Mouse (Mus musculus): Measurements from ENCODE around the gene Tbc1d16. TPM values are rescaled to one million over a fixed set of nuclear protein-coding genes. Genes with fewer than 3 reads are reported as not detected.
A peak's percentile ranks its signal among the peaks of the same experiment; 100 is the strongest.
"Not testable (repeated sequence)": the region's sequence is repeated elsewhere in the genome, so short reads cannot be mapped to it uniquely, and the experiment has no call there.

Tbc1d16 gene
- total RNA-seq (2021): 10 to 100 TPM; 66.3 to 67.2 TPM

DNA sequence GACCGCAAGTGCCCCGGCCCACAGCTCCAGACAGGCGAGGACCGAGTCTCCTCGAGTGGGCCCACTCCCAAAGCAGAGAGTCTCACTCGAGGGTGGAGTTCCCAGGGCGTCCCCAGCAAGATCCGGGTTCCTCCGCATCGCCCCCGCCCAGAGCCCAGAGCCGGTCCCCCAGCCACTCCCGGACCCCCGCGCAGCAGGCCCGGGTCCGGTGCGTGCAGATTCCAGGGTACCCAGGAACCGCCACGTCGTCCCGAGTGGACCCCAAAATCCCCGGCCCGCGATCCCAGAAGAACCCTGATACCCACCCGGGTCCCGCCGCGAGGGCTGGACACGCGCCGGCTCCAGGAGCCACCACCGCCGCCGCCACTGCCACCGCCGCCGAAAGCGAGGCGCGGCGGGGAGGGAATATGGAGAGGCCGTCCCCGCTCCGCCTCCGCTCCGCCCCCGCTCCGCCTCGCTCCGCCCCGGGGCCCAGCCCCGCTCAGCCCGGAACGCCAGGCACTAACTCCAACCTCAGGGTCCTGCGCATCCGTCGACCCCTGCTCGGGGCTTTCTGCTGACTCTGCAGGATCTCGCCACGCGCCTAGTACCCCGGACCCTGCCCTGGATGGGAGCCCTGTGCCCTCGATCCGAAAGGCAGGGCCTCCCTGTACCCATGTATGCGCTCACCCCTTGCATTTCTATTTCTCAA is at the start of gene Tbc1d16, which contains the start of gene Ccdc40:
Gene Tbc1d16, minus strand, starts transcription at position 409 of the 691 bp plus-strand sequence.
Gene Ccdc40, plus strand, starts transcription at position 482 of the 691 bp plus-strand sequence.
- intact Hi-C loops (cut with DNase I): no loop called here

DNA sequence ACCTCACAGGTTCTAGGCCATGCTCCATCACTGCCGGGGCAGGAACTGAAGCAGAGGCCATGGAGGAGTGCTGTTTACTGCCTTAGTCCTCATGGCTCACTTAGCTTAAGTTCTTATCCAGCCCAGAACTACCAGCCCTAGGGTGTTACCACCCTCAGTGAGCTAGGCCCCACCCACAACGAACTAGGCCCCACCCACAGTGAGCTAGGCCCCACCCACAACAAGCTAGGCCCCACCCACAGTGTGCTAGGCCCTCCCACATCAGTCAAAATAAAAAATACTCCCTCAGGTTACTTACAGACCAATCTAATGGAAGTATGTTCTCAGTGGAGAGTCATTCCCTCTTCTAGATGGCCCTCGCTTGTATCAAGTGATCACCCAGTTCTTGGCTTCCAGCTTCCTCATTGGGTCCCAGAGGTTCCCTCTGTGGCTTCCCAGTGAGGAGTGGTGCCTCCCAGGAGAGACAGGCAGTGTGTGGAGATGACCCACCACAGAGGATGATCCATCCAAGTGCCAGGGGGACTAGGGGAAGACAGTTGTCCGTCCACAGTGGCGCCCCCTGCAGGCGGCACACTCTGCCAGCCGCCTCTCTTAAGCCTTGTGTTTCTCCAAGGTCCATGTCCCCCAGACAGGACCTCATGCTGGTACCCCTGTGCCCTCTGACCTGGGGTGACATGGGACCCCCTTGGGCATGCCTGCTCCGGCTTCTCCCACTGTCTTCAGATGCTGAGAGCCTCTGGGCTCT is 45.1 kb upstream of the Tbc1d16 start:
- DNase-seq: no peak
- intact Hi-C loops (cut with DNase I): no loop called here

More for the DNA sequence above, at the start of gene Tbc1d16, which contains the start of gene Ccdc40:
- DNase-seq: peak; percentile 78 to 79

DNA sequence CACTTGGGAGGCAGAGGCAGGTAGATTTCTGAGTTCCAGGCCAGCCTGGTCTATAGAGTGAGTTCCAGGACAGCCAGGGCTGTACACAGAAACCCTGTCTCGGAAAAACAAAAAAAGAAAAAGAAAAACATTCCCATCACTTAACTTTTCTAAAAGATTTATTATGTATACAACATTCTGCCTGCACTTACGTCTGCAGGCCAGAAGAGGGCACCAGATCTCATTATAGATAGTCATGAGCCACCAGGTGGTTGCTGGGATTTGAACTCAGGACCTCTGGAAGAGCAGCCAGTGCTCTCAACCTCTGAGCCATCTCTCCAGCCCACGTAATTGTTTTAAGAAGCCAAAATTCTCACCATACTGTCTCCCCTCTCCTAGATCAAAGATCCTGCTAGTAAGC is 44.2 kb upstream of the Tbc1d16 start:
- DNase-seq; intact Hi-C loops (cut with DNase I): not testable (repeated sequence)

DNA sequence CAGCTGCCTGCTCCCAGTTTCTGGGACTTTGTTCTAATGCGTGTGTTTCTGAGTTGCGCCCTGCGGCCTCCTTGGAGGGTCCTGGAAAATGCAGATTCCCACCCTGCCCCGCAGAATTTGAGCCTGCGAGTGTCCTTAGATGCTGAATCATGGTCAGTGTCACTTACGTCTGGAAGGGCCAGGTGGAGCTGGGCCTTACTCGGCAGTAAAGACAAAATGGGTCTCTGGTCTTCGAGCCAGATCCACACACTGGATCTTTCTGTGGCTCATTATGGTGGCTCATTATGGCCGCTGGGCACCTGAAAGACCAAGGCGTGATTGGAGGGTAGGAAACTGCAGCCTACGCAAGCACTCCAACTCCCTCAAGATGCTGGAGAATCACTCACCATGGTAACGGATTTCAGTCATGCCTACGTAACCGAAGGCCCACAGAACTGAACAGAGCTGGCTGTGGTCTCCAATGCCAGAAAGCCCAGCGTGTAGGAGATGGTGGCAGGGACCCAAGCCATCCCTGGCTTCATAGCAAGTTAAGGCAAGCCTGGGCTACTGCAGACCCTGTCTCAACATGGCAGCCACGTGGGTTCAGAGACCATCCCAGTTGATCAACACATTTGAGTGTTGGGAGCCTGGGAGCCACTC is 40.4 kb upstream of the Tbc1d16 start:
- intact Hi-C loops (cut with DNase I): loop anchor here (2.0 kb wide), 1 partner anchor 32 kb away; the partner anchor contains the start of gene Eif4a3
- DNase-seq: no peak

DNA sequence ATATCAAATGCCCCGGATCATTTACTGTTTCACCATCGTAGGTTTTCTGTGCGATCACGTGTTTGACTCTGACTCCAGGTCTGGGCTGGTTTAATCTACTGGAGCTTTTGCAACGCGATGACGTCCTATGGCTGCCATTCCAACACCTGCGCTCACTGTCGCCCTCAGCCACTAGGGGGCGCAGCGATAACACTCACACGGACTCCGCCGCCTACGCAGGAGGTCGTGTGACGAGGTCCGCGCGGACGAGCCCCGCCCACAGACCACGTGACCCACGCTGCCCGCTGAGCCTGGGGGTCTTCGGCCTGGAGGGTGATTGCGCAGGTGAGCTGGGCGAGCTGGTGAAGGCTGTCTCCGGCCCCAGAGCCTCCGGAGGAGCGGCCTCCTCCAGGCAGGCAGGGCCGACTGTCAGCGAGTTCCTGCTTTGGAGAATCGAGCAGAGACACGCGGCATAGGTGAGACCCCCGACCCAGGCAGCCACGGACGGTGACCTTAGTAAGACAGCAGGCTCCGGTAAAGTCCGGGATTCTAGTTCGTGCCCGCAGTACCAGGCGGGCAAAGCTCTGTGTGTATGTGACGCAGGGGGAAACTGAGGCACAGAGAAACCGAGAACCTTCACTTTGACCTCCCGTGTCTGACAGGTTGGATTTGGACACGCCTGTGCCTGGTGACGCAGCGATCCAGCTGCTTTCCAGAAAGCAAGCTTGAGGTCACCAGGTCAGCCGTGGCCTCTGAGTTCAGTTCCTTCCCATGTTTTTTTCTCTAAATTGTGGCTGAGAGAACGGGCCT is 39.7 kb upstream of the Tbc1d16 start, which contains the start of gene Gaa:
Gene Gaa, plus strand, starts transcription at position 120 of the 789 bp plus-strand sequence.
- intact Hi-C loops (cut with DNase I): loop anchor here (2.0 kb wide), 1 partner anchor 33 kb away; the partner anchor contains the start of gene Eif4a3
- DNase-seq: peak; percentile 95 to 98

DNA sequence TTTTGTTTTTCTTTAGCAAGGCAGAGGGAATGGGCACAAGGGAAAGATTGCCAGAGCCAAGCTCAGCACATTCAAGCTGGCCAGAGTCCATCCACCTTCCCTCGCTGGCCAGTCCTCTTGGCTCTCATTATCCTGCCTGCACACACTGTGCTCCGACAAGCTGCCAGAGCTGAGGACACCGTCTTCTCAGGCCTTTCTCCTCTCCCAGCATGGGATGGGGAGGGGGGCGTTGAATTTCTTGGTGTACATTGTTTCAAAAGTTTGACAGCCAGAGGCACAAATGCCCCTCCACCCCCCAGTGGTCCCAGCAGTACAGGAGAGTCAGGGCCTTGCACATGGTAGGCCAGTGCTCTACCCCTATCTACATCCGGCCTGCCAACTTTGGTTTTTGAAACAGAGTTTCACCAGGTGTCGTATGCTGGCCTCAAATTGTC is 39.0 kb upstream of the Tbc1d16 start:
- intact Hi-C loops (cut with DNase I): no loop called here
- peak; percentile 56 to 59 for DNase-seq

- DNase-seq: no peak
- intact Hi-C loops (cut with DNase I): no loop called here
These were observed 37.5 kb upstream of the Tbc1d16 start for GRCm38 (mm10) chr11:119265811-119266210.

GRCm38 (mm10) chr11:119264413-119264812 is 36.1 kb upstream of the Tbc1d16 start:
- intact Hi-C loops (cut with DNase I): no loop called here
- no peak for DNase-seq

DNA sequence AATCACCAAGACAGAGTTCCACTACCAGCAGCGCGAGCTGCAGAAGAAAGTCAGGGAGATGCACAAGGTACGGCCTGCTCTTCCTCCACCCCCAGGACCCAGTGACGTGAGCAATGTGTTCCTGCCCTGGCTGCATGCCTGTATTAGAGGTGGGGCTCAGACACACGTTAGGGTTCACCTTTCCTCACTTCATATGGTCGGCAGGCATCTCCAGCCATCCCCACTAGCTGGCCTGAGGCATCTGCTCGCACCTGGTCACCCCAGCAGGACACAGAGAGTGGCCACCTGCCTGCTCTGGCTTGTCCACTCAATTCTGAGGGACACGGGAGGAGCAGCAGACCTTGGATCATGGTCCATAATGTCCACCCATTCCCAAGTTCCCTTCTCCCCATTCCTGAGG is 31.7 kb upstream of the Tbc1d16 start:
- intact Hi-C loops (cut with DNase I): no loop called here
- no peak for DNase-seq

- intact Hi-C loops (cut with DNase I): no loop called here
- peak; percentile 76 to 81 for DNase-seq
These were observed 30.4 kb upstream of the Tbc1d16 start for GRCm38 (mm10) chr11:119258572-119259322.

- intact Hi-C loops (cut with DNase I): no loop called here
- no peak for DNase-seq
These were observed 29.9 kb upstream of the Tbc1d16 start for GRCm38 (mm10) chr11:119258216-119258571.

- DNase-seq; intact Hi-C loops (cut with DNase I): not testable (repeated sequence)
These were observed 28.3 kb upstream of the Tbc1d16 start for GRCm38 (mm10) chr11:119256557-119256956.

- intact Hi-C loops (cut with DNase I): no loop called here
These were observed 24.7 kb upstream of the Tbc1d16 start for GRCm38 (mm10) chr11:119252854-119253541.

GRCm38 (mm10) chr11:119250998-119251397 is 22.7 kb upstream of the Tbc1d16 start:
- intact Hi-C loops (cut with DNase I): no loop called here
- DNase-seq: no peak

More at GRCm38 (mm10) chr11:119252854-119253541, 24.7 kb upstream of the Tbc1d16 start:
- peak; percentile 46 to 66 for DNase-seq

DNA sequence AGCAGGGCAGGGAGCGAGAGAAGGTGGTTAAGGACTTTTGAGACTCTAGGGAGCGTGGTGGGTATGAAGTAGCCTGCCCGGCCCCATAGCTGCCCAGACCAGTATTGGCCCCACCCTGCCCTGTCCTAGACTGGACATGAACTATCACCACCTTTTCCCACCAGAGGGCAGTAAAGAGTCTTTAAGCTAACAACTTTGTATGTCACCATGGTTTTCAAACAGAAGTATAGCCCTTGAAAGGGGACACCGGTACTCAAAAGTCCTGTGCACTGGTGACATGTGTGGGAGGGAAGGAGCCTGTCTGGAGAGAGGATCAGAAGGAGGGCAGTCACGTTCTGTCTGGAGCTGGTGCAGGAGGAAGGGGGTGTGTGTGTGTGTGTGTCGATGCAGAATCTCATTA is 20.7 kb upstream of the Tbc1d16 start:
- DNase-seq: peak; percentile 75 to 88
- intact Hi-C loops (cut with DNase I): loop anchor here (2.0 kb wide), 1 partner anchor 42 kb away; no protein-coding TSS in a partner anchor

- intact Hi-C loops (cut with DNase I); DNase-seq: not testable (repeated sequence)
These were observed 17.2 kb upstream of the Tbc1d16 start for GRCm38 (mm10) chr11:119245543-119245942.

GRCm38 (mm10) chr11:119239480-119239879 is 11.2 kb upstream of the Tbc1d16 start:
- intact Hi-C loops (cut with DNase I): no loop called here
- DNase-seq: no peak

GRCm38 (mm10) chr11:119238305-119238721 is 10.0 kb upstream of the Tbc1d16 start:
- intact Hi-C loops (cut with DNase I): no loop called here
- DNase-seq: peak; percentile 61 to 66
